Mouse (Mus musculus) G1E (cell line): Measurements from ENCODE around the gene Cab39l.

Experiments used
- CTCF ChIP-seq: IDR thresholded peaks from 2 replicates; pipeline ENCODE4 v1.5.1; 2012; ENCODE audit warnings: low read depth, low read length, inconsistent platforms, mixed read lengths
- GATA1 ChIP-seq: IDR thresholded peaks from 2 replicates; pipeline ENCODE4 v1.6.1; 2012; ENCODE audit warnings: borderline replicate concordance, low read length, inconsistent platforms, mixed read lengths
- GATA2 ChIP-seq: IDR thresholded peaks from 2 replicates; pipeline ENCODE4 v1.6.1; 2012; ENCODE audit warnings: low read depth, low read length, inconsistent platforms, borderline replicate concordance
- TAL1 ChIP-seq: conservative IDR thresholded peaks from 2 replicates; pipeline ENCODE4 v1.6.1; 2012; ENCODE audit warnings: low read depth, low read length, inconsistent platforms, mixed read lengths

GRCm38 (mm10) chr14:59395281-59395680 lies 45.5 kb upstream of the Cab39l start, which contains the start of gene Phf11c:
- no peak for TF ChIP-seq CTCF
- no peak for TF ChIP-seq GATA2
- TF ChIP-seq GATA1: no peak
- no peak for TF ChIP-seq TAL1
